Mouse (Mus musculus) right cerebral cortex, adult 18-20 months (tissue): ENCODE measurements at regions not wholly inside any gene's neighbourhood (a gene's known extent, or its start where the extent isn't known, plus 50 kb on each side); places are given as distances from the start of the nearest gene placed in this dataset.

Source experiments
- DNase-seq: peaks from one replicate; pipeline ENCODE4 v3.0.0; 2022; ENCODE audit warnings: mixed read lengths

DNA sequence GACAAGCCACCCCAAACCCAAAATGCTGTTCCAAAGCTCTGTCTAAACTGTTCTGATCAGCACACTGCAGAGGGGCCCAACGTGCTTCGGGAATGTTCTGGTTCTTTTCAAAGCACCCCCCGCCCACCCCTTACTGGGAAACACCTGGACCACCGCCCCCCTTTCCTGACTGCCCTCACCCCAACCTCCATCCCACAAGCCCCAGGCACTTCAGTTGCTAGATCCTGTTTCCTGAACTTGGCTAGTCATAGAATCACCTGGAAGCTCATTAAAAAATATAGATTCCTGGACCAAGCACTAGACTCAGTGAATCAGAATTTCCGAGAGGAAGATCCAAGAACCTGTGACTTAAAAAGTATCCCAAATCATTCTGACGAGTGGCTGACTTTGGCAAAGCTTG is 80.9 kb upstream of the Rgma start:
- DNase-seq: no peak

DNA sequence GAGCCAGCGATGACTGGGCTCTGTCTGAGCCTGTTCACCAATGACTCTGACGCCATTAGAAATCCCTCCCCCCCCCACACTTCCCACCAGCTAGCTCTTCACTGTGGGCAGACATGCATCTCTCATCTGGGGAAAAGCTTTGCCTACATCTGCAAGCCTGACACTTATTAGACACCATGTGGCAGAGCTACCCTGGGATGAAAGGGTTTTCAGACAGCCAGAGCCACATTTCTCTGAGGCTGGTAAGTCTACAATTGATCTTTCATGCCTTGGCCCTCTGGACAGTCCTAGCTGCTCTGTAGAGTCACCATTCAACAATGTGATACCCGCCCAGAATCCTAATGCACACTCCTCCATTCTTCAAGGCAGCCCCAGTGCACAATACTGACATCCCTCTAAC is 72.8 kb upstream of the Rgma start:
- DNase-seq: no peak

GRCm38 (mm10) chr7:73303818-73304217 is 71.5 kb upstream of the Rgma start:
- no peak for DNase-seq

GRCm38 (mm10) chr7:73304799-73305198 is 70.5 kb upstream of the Rgma start:
- no peak for DNase-seq

- no peak for DNase-seq
These were observed 69.9 kb upstream of the Rgma start for GRCm38 (mm10) chr7:73305286-73305975.

DNA sequence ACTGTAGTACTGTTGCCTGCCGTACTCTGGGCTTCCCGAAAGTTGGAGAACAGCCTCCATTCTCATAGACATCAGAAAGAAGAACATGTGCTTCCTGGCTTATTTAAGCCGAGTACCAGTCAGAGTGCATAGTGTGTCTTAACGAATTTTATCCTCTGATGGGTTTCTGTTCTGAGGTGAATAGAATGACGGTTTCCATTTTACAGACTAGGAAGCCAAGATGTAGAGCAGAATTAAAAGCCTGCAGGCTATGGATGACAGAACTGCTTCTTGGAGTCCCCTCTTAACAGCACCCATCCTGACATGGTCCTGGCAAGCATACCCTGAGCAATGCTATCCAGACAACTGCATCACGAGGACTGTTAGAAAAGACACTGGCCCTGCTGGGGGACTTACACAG is 69.0 kb upstream of the Rgma start:
- DNase-seq: no peak

DNA sequence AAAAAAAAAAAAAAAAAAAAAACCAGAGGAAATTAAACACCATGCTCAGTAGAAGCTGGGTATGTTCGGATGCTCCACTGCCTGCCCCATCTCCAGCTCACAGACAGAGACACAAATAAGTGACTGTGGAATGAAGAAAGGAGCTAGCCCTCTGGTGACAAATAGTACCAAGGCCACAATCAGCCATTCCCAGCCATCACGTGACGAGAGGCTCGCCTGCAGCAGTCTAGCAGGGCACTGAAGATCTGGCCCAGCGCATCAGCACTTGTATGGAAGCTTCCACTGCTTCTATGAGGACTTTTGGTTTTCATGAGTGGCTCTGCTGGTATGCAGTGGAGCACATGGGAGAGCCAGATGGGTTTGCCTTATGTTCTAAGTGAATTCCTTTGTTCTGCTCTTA is 68.6 kb upstream of the Rgma start:
- no peak for DNase-seq

GRCm38 (mm10) chr7:73307586-73308490 is 67.5 kb upstream of the Rgma start:
- DNase-seq: no peak

DNA sequence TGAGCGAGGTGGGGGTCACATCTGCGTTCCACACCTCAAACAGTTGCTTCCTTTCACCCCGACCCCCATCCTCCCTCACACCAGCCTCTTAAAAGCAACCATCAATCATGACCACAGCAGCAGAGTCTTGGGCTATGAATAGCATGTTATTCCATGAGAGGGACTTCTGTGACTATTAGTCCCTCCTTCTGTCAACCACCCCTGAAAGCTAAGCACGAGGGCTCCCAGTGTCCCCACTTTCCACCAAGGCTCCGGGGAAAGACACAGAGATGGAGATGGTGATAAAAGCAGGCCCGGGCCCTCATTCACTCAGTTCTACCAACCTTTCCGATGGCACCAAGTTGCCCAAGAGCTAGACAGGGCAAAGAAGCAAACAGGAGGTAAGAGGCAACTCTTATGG is 66.3 kb upstream of the Rgma start:
- no peak for DNase-seq

DNA sequence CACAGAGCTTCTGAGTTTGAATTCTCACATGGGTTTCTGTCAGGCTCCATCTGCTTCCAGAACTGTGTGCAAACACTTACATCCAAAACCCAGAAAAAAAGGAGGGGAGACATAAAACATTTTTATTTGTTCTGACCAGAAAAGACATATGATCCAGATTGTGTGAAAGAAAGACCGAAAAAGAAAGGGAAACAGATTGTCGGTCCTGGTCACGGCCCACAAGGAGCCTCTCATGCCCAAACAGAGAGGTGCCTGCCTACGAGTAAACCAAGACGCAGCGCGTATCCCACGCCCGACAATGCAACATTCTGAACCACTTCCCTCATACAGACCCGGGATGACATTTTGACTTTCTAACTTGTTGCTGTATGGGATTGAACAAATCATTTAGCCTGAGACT is 65.3 kb upstream of the Rgma start:
- no peak for DNase-seq

DNA sequence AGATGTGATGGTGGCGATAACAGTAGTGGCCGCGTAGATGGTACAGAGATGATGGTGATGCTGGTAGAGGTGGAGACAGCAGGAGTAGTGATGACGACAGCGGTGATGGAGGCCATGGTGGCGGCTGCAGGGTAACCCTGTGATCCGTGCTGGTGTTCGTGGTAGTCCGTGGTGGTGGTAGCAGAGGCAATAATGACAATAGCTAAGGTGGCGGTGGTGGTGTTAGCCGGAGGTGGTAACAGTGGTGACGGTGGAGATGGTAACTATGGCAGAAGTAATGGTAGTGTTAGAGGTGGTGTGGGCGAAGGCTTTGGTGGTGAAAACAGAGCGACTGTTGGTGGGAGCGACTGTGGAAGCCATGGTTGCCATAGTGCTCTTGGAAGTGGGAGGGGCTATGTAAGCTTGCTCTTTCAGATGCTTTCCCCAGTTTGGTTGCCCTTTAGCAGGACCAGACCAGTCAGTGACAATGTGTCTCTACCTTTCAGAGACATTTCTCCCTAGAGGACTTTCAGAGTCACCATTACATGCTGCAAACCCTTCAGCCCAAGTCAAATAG is 64.7 kb upstream of the Rgma start:
- no peak for DNase-seq

GRCm38 (mm10) chr7:73315555-73315954 is 59.8 kb upstream of the Rgma start:
- no peak for DNase-seq

- no peak for DNase-seq
These were observed 57.7 kb upstream of the Rgma start for GRCm38 (mm10) chr7:73317574-73317973.

DNA sequence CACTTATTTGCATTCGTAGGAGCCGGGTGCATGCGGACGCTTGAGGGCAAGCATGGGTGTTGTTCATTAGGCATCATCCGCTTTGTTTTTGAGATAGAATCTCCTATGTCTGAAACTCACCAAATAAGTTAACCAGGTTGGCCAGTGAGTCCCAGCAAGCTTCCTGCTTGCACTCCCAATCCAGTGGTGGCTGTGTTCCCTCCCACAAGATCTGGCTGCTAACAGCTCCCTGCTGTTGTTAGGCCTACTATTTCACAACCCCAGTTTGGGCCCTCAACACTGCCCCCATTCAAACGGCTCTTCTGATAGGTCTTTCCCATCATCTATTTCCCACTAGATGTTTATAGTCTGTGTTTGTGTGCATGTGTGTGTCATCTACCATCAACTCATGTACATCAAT is 56.3 kb upstream of the Rgma start:
- DNase-seq: no peak

DNA sequence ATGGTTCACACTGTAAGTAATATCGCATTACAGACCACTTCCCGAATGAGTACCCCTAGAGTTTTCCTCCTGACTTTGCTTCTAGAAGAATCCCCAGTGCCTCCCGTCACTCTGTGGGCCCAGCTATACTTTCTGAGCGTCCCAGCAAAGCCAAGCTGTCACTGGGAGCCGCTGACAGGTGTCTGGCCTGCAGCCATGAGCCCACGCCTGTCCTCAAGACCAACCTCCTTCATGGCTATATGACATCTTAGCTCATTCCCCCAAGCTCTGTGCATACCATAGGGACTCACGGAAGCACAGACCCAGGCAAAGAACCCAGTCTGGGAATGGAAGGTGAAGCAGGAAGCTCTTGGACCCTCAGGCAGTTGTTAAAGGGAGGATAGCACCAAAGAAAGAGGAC is 55.3 kb upstream of the Rgma start:
- no peak for DNase-seq

DNA sequence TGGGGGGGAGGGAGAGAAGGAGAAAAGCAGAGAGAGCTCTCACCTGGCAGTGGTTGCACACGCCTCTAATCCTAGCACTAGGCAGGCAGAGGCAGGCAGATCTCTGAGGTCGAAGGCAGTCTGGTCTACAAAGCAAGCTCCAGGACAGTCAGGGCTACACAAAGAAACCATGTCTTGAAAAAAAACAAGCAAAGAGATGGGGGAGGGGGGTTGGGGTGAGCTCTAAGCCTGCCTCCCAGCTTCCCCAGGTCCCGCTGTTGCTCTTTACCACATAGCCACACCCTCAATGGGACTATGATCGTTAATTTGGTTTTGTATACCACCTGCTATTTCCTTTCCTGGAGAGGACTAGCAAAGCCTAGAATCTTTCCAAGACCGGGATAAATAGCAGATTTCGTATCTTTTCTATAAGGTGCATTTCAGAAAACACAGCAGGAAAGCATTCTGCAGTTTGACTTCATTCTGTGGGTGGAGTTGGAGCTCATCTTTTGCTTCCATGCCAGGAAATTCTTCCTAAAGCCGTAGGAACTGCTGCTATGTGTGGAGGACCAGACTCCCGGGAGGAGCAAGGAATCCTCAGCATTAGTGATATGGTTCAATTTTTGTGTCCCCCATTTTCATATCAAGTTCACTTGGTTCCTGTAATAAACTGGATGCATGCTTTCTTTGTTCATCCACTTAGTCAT is 52.7 kb upstream of the Rgma start:
- DNase-seq: no peak

DNA sequence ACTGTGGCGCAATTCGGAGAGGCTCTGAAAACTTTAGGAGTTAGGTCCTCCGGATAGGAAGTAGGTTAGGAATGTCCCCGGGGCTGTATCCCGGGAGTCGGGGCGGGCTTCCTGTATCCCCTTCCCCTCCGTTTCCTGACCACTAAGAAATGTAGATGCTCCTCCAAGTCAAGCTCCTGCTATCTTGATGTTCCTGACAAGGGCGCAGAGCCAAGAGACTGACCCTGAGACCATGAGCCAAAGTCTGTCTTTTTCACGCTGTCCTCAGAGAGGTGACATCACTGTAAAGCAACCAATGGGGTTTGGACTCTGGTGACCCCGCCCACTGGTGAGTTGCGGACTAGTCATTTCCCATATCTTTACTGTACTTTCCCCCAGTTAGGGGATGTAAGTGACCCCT is 51.8 kb upstream of the Rgma start:
- no peak for DNase-seq

DNA sequence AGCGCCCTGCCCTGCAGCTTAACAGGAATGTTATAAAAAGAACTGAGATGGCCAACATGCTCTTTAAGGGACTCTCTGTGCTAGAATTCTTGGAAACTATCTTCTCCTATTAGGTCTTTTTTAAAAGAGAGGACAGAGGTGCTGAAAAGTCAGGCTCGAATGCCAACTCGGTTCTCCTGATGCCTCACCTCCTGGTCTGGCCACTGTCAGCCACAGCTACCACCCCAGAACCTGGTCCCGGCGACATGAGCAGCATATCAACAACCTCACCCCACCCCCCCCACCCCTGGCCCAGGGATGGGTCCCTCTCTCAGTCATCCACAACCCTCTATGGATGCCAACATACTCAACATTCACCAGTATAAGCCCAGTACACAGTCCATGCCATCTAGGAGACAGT is 49.8 kb upstream of the Rgma start:
- no peak for DNase-seq
